Comparison of ENCODE assay signal across 26 mouse cellular contexts in genomic region chr13:24522343-24522837, GRCm38 (mm10). TPM values are rescaled to one million over a fixed set of nuclear protein-coding genes. Genes with fewer than 3 reads are reported as not detected.
DNase-seq lines count a peak whose midpoint lies in the region; ATAC-seq and TF ChIP-seq lines count a peak whose summit lies in the region.
"Had no signal": no experiment of that assay in that cellular context is flagged by ENCODE, and none has a peak within 500 bp of the region (broad histone marks: within the 10 kb centered on the region; RNA-seq: fewer than 3 reads in every experiment).

No protein-coding gene starts in this region.

- no peak overlapping the region for H3K27ac ChIP-seq in forebrain, embryonic 11.5 days (ENCODE audit: low read depth, low read length)
- H3K27ac ChIP-seq in forebrain, embryonic 12.5 days = no peak overlapping the region
- H3K27ac ChIP-seq in midbrain, embryonic 11.5 days (ENCODE audit: low read depth, low read length) = no peak overlapping the region
- no peak overlapping the region for H3K27ac ChIP-seq in midbrain, postnatal 0 days (ENCODE audit: low read depth, low read length)
- H3K27ac ChIP-seq in forebrain, embryonic 16.5 days (ENCODE audit: low read length) = peak overlapping the region; percentile 63; the same call in 1 of the 2 replicates
- H3K27ac ChIP-seq: heart, embryonic 15.5 days; kidney, postnatal 0 days; limb, embryonic 10.5 days; limb, embryonic 15.5 days; liver, embryonic 14.5 days had no signal

- TF ChIP-seq CTCF in midbrain, postnatal 0 days (IDR thresholded peaks at IDR 0.05) = no peak

- 88% methylated on average over 7 of the region's 7 CpGs for WGBS in forebrain, embryonic 11.5 days
- 79% methylated on average over 7 of the region's 7 CpGs for WGBS in forebrain, embryonic 12.5 days
- 88% methylated on average over 7 of the region's 7 CpGs for WGBS in midbrain, embryonic 11.5 days
- WGBS in midbrain, postnatal 0 days = 86% methylated on average over 7 of the region's 7 CpGs
- WGBS in forebrain, embryonic 16.5 days = 77% methylated on average over 7 of the region's 7 CpGs

- H3K36me3 ChIP-seq in forebrain, embryonic 11.5 days (ENCODE audit: control insufficient read depth, insufficient read depth, low read length) = no peaks in the 10 kb centered on the region
- H3K36me3 ChIP-seq in forebrain, embryonic 12.5 days (replicated peaks) = no peaks in the 10 kb centered on the region
- H3K36me3 ChIP-seq in midbrain, embryonic 11.5 days (ENCODE audit: control insufficient read depth, insufficient read depth, low read length) = no peaks in the 10 kb centered on the region
- no peaks in the 10 kb centered on the region for H3K36me3 ChIP-seq in midbrain, postnatal 0 days (ENCODE audit: insufficient read depth, low read length)
- H3K36me3 ChIP-seq in forebrain, embryonic 16.5 days (ENCODE audit: control insufficient read depth, insufficient read depth) = no peaks in the 10 kb centered on the region
- H3K36me3 ChIP-seq: heart, embryonic 15.5 days; limb, embryonic 10.5 days; limb, embryonic 15.5 days had no signal

- no peak for ATAC-seq in forebrain, embryonic 11.5 days (replicated peaks; ENCODE audit: low FRiP score)
- no peak for ATAC-seq in forebrain, embryonic 12.5 days (ENCODE audit: low FRiP score)
- no peak for ATAC-seq in midbrain, embryonic 11.5 days (ENCODE audit: low FRiP score)
- no peak for ATAC-seq in midbrain, postnatal 0 days (ENCODE audit: low FRiP score)
- 0 out of 2 replicates have a peak, but pooled peaks have one; percentile 1 for ATAC-seq in forebrain, embryonic 16.5 days
- ATAC-seq: intestine, embryonic 16.5 days had no signal

- no peak overlapping the region for H3K4me2 ChIP-seq in forebrain, embryonic 11.5 days (ENCODE audit: low read depth, low read length, severe bottlenecking)
- no peak overlapping the region for H3K4me2 ChIP-seq in forebrain, embryonic 12.5 days
- H3K4me2 ChIP-seq in midbrain, embryonic 11.5 days = no peak overlapping the region
- no peak overlapping the region for H3K4me2 ChIP-seq in midbrain, postnatal 0 days (ENCODE audit: low read depth, low read length, poor library complexity, severe bottlenecking)
- peak overlapping the region; percentile 50; the same call in 1 of the 2 replicates for H3K4me2 ChIP-seq in forebrain, embryonic 16.5 days (ENCODE audit: low read length)
- H3K4me2 ChIP-seq: heart, embryonic 15.5 days; limb, embryonic 15.5 days had no signal

- peaks cover 7% of the 10 kb centered on the region for H3K4me1 ChIP-seq in forebrain, embryonic 11.5 days (replicated peaks; ENCODE audit: control insufficient read depth, insufficient read depth, low read length)
- peaks cover 19% of the 10 kb centered on the region for H3K4me1 ChIP-seq in forebrain, embryonic 12.5 days
- peaks cover 13% of the 10 kb centered on the region; the same call in 1 of the 2 replicates for H3K4me1 ChIP-seq in midbrain, embryonic 11.5 days (ENCODE audit: control insufficient read depth, insufficient read depth, low read length)
- H3K4me1 ChIP-seq in midbrain, postnatal 0 days (ENCODE audit: insufficient read depth, low read length) = peaks cover 9% of the 10 kb centered on the region; the same call in 1 of the 2 replicates
- peaks cover 20% of the 10 kb centered on the region for H3K4me1 ChIP-seq in forebrain, embryonic 16.5 days (replicated peaks; ENCODE audit: control insufficient read depth, insufficient read depth, low read length)

- H3K27me3 ChIP-seq in forebrain, embryonic 11.5 days (ENCODE audit: control insufficient read depth, insufficient read depth, low read length) = no peaks in the 10 kb centered on the region
- H3K27me3 ChIP-seq in forebrain, embryonic 12.5 days = no peaks in the 10 kb centered on the region
- H3K27me3 ChIP-seq in midbrain, embryonic 11.5 days (ENCODE audit: control insufficient read depth, insufficient read depth, low read length) = no peaks in the 10 kb centered on the region
- H3K27me3 ChIP-seq in midbrain, postnatal 0 days (ENCODE audit: insufficient read depth, low read length) = no peaks in the 10 kb centered on the region
- no peaks in the 10 kb centered on the region for H3K27me3 ChIP-seq in forebrain, embryonic 16.5 days (replicated peaks; ENCODE audit: control insufficient read depth, insufficient read depth, low read length)
- H3K27me3 ChIP-seq: heart, embryonic 15.5 days; limb, embryonic 15.5 days had no signal

- H3K4me3 ChIP-seq in forebrain, embryonic 11.5 days (ENCODE audit: low read depth, low read length) = no peak overlapping the region
- H3K4me3 ChIP-seq in forebrain, embryonic 12.5 days (replicated peaks) = no peak overlapping the region
- H3K4me3 ChIP-seq in midbrain, embryonic 11.5 days (ENCODE audit: low read depth, low read length) = no peak overlapping the region
- H3K4me3 ChIP-seq in midbrain, postnatal 0 days (ENCODE audit: low read depth, low read length) = no peak overlapping the region
- H3K4me3 ChIP-seq in forebrain, embryonic 16.5 days (replicated peaks; ENCODE audit: low read length) = no peak overlapping the region
- H3K4me3 ChIP-seq: heart, embryonic 15.5 days; limb, embryonic 10.5 days; limb, embryonic 15.5 days had no signal

- no peak overlapping the region for H3K9ac ChIP-seq in forebrain, embryonic 11.5 days (ENCODE audit: low read length)
- no peak overlapping the region for H3K9ac ChIP-seq in forebrain, embryonic 12.5 days
- no peak overlapping the region for H3K9ac ChIP-seq in midbrain, embryonic 11.5 days (ENCODE audit: low read length)
- no peak overlapping the region for H3K9ac ChIP-seq in midbrain, postnatal 0 days (replicated peaks; ENCODE audit: low read length, poor library complexity, severe bottlenecking)
- H3K9ac ChIP-seq in forebrain, embryonic 16.5 days (replicated peaks; ENCODE audit: low read depth, low read length) = no peak overlapping the region
- H3K9ac ChIP-seq: heart, embryonic 15.5 days; limb, embryonic 15.5 days; liver, embryonic 14.5 days had no signal

- peak; percentile 33 for DNase-seq in forebrain, embryonic 11.5 days (ENCODE audit: low spot score)
- peak; percentile 75 for DNase-seq in midbrain, embryonic 11.5 days (ENCODE audit: low spot score, missing footprints)
- no peak for DNase-seq in midbrain, postnatal 0 days (ENCODE audit: low spot score)
- no peak for DNase-seq in adrenal gland, adult 2 months
- no peak for DNase-seq in cerebellum, adult 18-20 months
- no peak for DNase-seq in layer of hippocampus, adult 9-11 months
- DNase-seq: adrenal gland, postnatal 36 days; cerebellum, adult 8-10 months; cerebellum, postnatal 25 days; gastrocnemius, postnatal 10 days; kidney, adult 8-10 months; kidney, postnatal 4 days; layer of hippocampus, postnatal 36 days; lung, adult 2 months; lung, postnatal 10 days; right cerebral cortex, postnatal 25 days; thymus, adult 2 months; thymus, postnatal 36 days had no signal

- H3K9me3 ChIP-seq in forebrain, embryonic 11.5 days (ENCODE audit: control insufficient read depth, low read length) = no peaks in the 10 kb centered on the region
- no peaks in the 10 kb centered on the region for H3K9me3 ChIP-seq in forebrain, embryonic 12.5 days
- no peaks in the 10 kb centered on the region for H3K9me3 ChIP-seq in midbrain, embryonic 11.5 days (ENCODE audit: control insufficient read depth, low read length)
- H3K9me3 ChIP-seq in midbrain, postnatal 0 days (ENCODE audit: low read length) = no peaks in the 10 kb centered on the region
- H3K9me3 ChIP-seq in forebrain, embryonic 16.5 days (ENCODE audit: control insufficient read depth, low read length) = no peaks in the 10 kb centered on the region
- H3K9me3 ChIP-seq: heart, embryonic 15.5 days; limb, embryonic 10.5 days; limb, embryonic 15.5 days had no signal

RNA-seq across cellular contexts. Expression of gene Ripor2, which starts 59.6 kb away (rescaled TPM):
- polyA plus RNA-seq in forebrain, embryonic 11.5 days (2014; fragmentation: Nextera tagmentation; extraction: Ambion mirVana) = 7.3 and 9.5 TPM in 2 replicates
- 16.6 and 17.8 TPM in 2 replicates for polyA plus RNA-seq in forebrain, embryonic 12.5 days (2016; fragmentation: Nextera tagmentation; extraction: Ambion mirVana)
- polyA plus RNA-seq in midbrain, embryonic 11.5 days (2014; fragmentation: Nextera tagmentation; extraction: Ambion mirVana) = 9.2 and 11.1 TPM in 2 replicates
- total RNA-seq in midbrain, postnatal 0 days (2014; rRNA removed) = 48.8 and 57.4 TPM in 2 replicates
- 17.7 and 19.6 TPM in 2 replicates for polyA plus RNA-seq in midbrain, postnatal 0 days (2015; fragmentation: Nextera tagmentation; extraction: Ambion mirVana)
- polyA plus RNA-seq in forebrain, embryonic 16.5 days (2015; fragmentation: Nextera tagmentation; extraction: Ambion mirVana) = 23.4 and 33.8 TPM in 2 replicates
- 1 to 10 TPM; 4.6 to 5.7 TPM for total RNA-seq in adrenal gland, adult 2 months (2021)
- polyA plus RNA-seq in adrenal gland, adult 2 months (2012; rRNA removed) = 0.92 and 2.3 TPM in 2 replicates

Comparison
In these comparisons a context has a peak if more than half of its experiments do, and no peak if none do; other contexts are left out.
1. DNase-seq: peak in forebrain, embryonic 11.5 days (single experiment) and midbrain, embryonic 11.5 days (single experiment); none in midbrain, postnatal 0 days (single experiment), adrenal gland, adult 2 months (single experiment), cerebellum, adult 18-20 months (0 of 2) and layer of hippocampus, adult 9-11 months (single experiment).